Mouse (Mus musculus) thymus, adult 2 months (tissue): ENCODE measurements at regions not wholly inside any gene's neighbourhood (a gene's known extent, or its start where the extent isn't known, plus 50 kb on each side); places are given as distances from the start of the nearest gene placed in this dataset.

Source experiments
- CTCF ChIP-seq: fragments of 200-500 bp; IDR thresholded peaks from 2 replicates; pipeline ENCODE4 v1.5.1; 2012; ENCODE audit warnings: mild to moderate bottlenecking, control low read depth, low read length, moderate library complexity, borderline replicate concordance; ENCODE audit not compliant: control insufficient read depth, poor library complexity, insufficient read depth; ENCODE audit errors: extremely low read depth
- POLR2A ChIP-seq: fragments of 200-500 bp; IDR thresholded peaks from 2 replicates; pipeline ENCODE4 v1.6.1; 2012; ENCODE audit warnings: mild to moderate bottlenecking, low read length, control low read depth, moderate library complexity; ENCODE audit not compliant: control insufficient read depth, poor library complexity, insufficient read depth; ENCODE audit errors: extremely low read depth

GRCm38 (mm10) chr4:56018212-56018611, 485.9 kb upstream of the Klf4 start:
- TF ChIP-seq POLR2A (no peak), CTCF (no peak)
